Mouse (Mus musculus): ENCODE data around the gene Prps2. TPM values are rescaled to one million over a fixed set of nuclear protein-coding genes. Genes with fewer than 3 reads are reported as not detected.
"Not testable (repeated sequence)": the region's sequence is repeated elsewhere in the genome, so short reads cannot be mapped to it uniquely, and the experiment has no call there.

Gene Prps2
- 21.9 and 22.8 TPM in 2 replicates for total RNA-seq (2021)
- long read RNA-seq, experiment 1, transcript Prps2-201 (7 exons, 3,699 nt) = major isoform, 9 of 14 reads
- long read RNA-seq, experiment 1, partial matches to known transcripts = 1 of 14 reads
- long read RNA-seq, experiment 1, other reads (novel, unspliced or antisense) = 4 of 14 reads
- long read RNA-seq, experiment 2, transcript Prps2-201 (7 exons, 3,699 nt) = major isoform, 11 of 14 reads
- long read RNA-seq, experiment 2, partial matches to known transcripts = 0 of 14 reads
- long read RNA-seq, experiment 2, other reads (novel, unspliced or antisense) = 3 of 14 reads

DNA sequence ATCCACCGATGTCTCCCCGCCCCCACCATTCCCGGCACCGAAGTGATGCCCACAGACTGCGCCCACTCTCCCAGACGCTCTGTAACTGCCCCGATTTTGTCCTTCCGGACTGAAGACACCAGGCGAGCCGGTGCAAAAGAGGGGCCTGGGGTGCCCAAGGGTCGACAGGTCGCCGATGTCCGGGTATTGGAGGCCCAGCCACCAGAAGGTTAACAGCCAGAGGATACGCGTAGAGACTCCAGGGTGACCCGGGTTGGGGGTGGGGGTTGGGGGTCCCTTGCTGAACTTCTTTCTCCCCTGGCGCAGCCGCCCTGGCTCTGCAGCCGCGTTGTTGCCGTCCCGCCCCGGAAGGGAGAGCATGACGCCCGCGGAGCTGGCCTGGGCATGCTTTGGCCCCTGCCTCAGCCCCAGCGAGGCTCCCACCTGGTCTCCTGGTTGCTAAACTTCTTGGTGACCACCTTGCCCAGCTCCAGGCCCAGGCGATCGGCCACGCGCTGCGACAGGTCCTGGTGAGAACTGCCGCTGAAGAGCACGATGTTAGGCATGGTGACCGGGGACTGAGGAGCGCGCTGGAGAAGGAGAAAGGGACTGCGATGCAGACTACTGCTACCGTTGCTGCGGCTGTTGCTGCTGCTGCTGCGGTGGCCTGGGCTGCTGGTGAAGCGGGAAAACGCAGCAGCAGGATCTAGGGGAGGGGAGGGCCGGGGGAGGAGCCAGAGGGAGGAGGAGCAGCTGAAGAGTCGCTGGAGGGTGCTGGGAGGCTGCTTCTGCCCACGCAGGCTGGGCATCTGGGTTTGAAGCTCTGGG, at the start of gene Prps2:
Gene Prps2, minus strand, starts transcription at position 703 of the 807 bp plus-strand sequence.
- peak; percentile 63 for DNase-seq

DNA sequence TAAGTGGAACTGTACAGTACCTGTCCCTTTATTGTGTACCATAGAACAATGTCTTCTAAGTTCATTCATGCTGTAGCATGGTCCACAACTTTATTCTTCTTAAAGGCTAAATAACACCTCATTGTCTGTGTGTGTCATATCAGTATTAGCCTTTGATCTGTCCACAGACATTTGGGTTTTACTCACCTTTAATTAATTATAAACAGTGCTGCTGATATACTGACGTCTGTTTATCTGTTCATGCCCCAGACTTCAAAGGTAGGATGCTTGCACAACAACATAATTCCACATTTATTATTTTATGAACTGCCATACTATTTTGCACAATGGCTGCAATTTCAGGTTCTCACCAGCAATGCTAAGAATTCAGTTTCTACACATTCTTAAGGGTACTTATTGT, 35.1 kb upstream of the Prps2 start:
- no peak for DNase-seq

DNA sequence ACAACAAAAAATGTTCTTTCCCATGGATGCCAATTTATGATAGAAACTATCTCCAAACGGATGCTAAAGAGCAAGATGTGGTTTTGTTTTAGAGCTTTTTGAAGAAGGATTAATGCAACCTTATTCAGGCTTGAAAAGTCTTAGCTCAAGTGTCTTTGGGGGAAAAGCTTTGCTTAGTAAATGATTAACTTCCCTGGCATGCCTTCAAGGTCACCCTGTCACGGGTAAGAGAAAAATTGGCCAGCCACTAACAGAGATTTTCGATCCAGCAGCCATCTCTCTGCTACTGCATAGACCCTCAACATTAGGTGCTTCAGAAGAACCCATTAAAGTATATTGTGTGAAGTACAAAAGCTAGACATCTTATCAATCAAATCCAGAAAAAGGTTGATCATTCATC, 12.4 kb upstream of the Prps2 start:
- DNase-seq = peak; percentile 9

DNA sequence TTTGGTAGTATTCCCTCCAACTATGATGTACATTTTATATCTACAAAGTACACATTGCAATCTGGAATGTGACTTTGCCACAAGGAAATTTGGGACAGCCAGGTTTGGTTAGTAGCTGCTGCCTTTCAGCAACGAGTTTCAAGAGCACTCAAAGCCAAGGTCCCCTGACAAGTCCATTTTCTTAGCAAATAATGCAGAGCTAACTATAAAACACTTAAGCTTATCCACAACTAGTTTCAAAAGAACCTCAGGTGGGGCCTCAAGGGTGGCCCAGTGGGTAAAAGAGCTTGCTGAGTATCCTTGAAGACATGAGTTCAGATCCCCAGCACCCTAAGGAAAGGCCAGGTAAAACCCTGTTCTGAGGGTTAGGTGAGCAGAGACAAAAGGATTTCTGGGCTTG, 4.1 kb upstream of the Prps2 start:
- DNase-seq = no peak

DNA sequence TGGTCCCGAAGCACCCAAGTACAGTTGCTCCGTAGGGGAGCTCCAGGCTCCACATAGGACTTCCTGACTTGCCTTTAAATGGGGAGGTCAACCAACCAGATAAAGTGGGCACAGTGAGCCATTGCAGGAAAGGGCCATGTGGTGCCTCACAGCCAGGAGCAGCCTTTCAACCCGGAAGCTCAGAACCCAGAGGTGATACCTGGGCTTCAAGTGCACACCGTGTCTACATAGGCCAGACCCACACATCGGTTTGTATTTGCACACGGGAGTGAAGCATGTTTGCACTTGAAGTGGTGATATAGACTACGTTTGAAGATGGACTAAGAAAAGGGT, 271 bp upstream of the Prps2 start:
- DNase-seq = no peak

DNA sequence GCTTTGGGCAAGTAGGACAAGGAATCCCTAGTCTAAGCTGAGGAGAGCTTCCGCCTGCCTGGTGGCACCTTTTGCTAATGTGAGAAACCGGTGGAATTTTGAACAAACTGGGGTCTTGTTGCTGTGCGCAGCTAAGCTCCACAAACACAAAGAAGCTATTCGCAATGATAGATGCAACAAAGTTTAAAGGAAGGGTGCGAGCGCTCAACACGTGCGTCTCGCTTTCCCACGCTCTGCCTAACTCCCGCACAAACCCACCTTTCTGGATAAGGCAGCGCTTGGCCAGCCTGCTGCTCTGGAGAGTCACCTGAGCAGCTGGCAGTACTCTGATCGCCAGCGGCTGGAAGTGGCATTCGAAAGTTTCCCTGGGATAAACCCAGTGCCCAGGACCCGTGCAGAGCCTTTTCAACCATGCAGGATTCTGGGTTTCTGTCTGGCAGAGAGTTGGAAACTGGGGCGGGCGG, 934 bp downstream of the Prps2 start:
- DNase-seq = no peak

DNA sequence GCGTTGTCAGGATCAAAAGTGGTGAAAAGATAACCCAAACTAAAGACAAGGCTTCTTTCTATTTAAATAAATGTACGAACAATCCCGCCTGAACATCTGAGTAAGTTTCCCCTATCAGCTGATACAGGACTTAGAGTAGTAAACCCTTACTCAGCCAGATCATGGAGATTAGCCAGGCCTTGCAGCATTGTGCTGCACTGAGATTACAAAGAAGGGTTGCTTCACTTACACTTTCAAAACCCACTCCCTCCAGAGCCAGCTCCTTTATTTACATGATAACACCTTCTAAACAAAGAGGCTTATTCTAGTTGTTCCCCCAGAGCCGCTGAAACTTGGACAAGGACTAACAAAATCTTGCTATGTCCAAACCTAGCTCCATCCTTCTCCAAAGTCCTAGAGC, 2.5 kb downstream of the Prps2 start:
- DNase-seq = no peak

DNA sequence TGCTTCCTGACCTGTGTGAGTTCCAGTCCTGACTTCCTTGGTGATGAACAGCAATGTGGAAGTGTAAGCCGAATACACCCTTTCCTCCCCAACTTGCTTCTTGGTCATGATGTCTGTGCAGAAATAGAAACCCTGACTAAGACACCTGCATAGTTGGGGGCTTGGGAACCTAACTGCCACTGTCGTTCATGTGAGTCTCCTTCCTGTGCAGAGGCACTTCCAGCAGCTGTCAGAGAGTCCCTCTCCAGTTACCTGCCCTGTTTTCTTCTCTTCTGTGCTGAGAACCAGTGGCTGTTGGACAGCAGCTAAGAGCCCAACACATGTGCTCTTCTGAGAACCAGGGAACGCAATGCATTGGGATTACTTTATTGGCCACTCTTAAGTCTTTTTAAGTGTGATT, 21.3 kb downstream of the Prps2 start:
- not testable (repeated sequence) for DNase-seq

DNA sequence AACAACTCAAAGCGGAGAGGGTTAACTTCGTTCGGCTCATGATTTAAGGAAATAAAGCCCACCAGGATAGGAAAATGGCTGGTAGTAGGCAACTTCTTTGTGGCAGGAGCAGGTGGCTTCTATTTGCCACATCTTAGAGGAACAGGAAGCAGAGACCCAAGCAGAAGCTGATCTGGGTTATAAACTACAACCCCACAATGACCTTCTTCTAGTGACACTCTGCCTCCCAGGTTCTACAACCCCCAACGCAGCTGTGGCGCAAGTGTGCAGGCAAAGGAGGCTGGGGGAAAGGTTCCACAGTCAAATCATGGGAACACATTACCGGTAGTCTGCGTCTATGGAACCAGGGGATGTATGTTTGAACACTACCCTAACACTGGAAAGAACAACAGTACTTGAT, 22.8 kb downstream of the Prps2 start:
- DNase-seq = no peak

DNA sequence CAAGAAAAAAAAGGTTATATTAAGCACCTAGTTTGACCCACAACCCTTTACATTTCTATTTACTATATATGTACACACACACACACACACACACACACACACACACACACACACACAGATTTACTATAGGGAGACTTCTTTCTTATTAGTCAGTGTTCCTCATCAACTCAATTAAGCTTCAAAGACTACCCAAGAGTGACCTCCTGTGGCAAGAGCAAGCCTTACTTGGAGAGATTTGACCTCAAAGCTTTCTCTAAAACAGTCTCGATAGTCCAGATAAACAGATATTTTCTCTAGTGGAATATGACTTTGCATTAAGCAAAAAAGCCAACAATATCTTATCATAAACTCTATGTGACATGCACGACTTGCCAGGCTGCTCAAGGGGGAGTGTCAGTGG, 25.1 kb downstream of the Prps2 start:
- DNase-seq = peak; percentile 28

DNA sequence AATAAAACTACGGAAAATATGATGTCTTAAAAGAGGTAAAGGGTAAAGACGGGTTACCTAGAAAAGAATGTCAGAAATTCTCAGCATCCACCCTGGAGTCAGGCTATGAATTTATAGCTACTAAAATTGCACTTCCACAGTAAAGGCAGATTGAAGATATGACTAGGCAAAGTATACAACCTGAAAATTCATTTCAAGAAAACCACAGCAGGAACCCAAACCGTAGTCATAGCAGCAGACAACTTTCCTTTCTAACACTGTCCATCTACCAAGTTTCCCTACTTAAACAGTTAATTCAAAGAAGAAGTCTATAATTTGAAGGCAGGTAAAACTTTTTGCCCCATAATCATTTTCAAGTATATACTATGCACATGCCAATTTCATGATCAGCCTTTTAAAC, 26.6 kb downstream of the Prps2 start:
- DNase-seq = no peak

DNA sequence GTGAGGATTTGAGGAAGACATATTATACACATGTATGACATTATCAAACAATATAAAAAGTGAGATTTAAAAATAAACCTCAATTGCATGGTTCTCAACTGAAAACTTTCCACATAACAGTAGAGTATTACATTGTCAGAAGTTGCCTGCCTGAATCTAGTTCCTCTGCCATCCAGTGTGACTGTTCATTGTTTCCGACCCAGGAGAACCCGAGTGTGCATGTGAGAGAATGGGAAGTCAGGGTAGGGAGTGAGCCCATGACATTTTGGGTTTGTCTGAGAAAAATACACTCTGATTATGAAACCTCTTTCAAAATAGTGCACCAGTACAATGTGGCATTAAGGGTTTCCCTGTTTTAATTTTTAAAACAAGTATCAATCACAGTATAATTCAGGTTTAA, 28.9 kb downstream of the Prps2 start:
- DNase-seq = no peak

DNA sequence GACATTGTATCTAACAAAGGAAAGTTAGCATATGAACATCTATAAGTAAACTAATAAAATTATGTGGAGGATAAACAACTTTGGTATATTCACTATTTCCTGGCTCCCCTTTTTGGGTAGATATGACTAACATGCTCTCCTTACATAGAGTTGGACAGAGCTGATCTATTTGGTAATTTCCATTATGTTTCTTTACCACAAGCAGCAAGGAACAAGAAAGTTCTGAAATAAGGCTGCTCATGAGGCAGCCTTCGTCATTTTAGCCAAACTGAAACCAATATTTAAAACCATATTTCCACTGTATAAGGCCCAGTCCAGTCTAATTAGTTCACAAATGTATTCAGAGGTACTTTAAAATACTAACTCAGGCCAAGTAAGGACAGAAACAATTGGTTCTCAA, 36.1 kb downstream of the Prps2 start:
- no peak for DNase-seq

DNA sequence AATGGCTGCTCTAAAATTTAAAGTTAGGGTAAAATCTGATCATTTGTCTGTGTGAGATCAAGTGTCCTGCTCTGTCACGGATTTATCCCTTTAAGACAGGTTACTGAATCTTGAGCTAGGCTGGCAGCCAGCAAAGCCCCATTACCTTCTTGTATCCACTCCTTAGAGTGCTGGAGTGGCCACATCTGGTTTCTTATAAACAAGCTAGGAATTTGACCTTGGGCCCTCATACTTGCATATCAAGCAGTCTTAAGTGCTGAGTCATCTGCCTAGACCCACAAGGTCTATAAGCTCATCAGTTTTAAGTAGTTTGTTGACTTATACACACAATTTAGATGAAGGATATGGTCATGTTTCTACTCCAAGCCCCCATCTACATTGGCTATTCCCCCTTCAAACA, 38.2 kb downstream of the Prps2 start:
- DNase-seq = no peak

DNA sequence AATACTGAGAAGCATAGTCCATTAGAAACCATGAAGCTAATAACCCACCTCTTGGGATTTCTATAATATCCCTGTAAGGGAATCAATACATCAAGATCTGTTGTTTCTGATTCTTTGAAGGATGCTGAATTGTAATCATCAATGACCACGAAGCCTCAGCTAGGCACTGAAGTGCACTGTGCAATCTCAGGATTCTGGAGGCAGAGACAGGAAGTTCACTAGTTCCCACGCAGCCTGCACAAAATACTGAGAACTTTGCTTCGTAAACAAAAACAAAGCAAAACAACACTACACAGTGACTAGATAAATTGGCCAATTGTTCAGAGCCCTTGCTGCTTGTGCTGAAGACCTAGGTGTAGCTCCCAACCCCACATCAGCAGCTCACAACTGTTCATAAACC, 40.7 kb downstream of the Prps2 start:
- DNase-seq = no peak

DNA sequence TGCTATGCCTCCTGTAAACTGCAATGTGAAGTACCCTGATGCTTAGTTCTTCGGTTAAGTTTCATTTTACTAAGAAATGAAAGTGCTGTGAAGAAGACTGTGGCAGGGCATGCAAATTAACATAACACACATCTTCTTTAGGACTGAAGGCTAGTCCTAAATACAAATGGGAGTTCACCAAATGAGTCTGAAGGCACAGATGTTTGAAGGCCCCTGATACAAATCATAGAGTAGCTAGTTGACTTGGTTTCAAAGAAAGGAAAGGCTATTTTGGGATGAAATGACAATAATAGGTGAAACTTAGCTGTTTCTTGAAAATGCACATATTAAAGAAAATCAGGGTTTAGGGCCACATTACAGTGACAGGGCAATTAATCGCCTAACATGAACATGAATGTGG, 42.4 kb downstream of the Prps2 start:
- no peak for DNase-seq

DNA sequence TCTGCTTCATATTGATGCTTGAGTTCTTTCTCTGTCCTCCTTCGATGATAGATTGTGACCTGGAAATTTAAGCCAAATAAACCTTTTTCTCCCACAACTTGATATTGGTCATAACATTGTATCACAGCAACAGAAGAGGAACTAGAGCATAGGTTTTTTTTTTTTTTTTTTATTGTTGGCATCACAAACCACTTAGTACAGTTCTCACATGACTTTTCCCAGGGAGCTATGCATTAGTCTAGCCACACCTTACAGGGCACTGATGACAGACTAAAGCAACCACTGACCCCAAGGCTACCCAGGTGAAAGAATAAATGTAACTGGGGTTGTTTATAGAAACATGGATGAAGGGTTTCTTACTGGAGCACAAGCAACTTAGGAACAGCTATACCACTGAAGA, 44.6 kb downstream of the Prps2 start:
- DNase-seq = no peak

DNA sequence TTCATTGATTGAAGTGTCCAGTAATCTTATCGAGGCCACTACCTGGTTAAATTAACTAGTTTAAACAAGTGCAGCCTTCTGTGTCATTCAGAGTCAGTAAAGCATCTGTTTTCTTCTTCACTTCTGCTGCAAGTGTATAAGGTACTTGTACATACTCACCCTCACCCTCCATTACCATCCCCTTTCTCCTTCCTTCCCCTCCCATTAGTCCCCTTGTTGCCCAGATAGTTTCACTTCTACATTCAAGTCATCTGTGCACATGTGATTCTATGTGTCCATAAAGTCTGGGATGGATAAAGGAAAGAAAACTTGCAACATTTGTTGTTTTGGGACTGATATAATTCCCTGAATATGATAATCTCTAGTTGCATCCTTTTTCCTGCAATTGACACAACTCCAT, 48.0 kb downstream of the Prps2 start:
- no peak for DNase-seq

DNA sequence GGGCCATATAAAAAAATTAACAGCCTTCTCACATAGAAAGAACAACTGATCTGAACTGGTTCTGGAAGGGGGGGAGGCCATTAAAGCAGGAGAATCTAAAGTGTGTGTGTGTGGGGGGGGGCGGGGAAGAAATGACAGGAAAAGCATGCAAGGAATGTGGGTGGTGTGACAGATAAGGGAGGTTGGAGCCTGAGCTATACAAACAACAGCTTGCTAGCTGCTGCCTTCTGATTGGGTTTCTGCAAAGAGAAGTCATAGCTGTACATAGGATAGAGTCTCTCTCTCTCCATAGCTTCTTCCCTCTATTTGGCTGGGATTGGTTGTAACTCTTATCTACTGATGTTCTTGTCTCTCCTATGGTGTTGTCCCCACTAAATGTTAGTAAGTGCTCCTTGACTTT, 49.9 kb downstream of the Prps2 start:
- DNase-seq = no peak

DNA sequence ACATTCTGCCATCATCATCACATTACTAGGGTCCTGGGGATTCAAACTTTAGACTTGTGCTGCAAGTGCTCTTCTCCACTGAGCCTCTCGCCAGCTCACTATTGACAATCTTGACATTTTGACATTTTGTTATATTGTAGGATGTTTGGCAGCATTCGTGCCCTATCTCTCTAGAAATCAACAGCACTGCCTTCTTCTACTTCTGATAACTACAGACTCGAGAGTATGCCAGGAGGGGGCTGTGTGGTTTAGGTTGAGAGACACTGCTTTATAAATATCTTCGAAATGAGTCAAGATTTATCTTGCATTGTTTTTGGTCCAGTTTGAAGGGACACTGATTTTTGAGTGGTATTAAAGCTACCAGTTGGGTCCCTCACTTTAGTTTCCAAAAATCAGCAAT, 51.6 kb downstream of the Prps2 start:
- no peak for DNase-seq

DNA sequence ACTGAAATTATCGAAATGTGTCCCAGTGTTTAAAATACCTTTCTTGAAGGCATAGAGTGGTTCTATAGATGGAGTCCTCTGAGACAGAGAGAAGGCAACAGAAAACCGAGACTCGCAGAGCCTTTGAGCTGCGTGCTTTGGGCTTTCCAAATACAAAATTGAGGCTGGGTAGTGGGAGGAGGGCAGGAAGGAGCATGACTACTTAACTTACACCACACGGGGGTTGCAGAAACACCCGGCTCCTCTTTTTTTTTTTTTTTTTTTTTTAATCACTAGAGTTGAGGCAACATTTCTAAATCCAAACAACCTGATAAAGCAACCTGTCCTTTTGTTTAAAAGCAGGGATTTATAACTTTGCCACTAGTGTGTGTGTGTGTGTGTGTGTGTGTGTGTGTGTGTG, 52.1 kb downstream of the Prps2 start, which contains the start of gene Tlr7:
Gene Tlr7, minus strand, starts transcription at position 160 of the 400 bp plus-strand sequence.
- DNase-seq = no peak

DNA sequence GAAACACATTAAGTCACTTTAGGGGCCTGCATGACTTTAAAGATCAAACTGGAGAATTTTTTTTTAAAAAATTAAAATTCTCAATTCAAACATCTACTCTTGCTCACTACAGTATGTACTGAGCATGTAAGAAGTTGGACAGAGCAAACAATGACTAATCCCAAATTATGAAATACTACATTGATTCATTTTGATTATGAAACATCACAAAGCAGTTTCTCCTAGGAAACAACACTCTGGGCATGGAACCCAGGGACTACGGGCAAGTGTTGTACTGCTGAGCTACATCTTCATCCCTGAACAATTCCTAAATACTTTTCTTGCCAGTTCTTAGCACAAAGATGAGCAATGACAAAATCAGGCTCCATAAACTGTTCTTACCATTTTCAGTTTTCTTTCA, 52.9 kb downstream of the Prps2 start:
- DNase-seq = no peak

DNA sequence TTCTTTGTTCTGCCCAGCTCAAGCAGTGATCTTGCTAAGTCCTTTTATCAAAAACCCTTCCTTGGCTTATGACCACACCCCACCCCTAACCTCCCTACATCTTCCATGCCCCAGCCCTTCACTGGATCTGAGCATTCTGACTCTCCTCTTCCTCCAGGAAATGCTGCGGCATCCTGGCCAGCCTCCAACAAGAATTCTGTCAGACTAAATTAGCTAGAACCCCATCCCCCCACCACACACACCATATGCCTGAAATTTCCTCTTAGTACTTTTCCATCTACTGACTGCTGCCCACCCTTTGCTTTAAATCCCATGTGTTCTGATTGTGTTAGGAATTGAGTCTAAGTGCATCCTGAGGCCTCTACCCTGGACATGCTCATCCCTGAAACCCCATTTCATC, 53.5 kb downstream of the Prps2 start:
- peak; percentile 6 for DNase-seq

DNA sequence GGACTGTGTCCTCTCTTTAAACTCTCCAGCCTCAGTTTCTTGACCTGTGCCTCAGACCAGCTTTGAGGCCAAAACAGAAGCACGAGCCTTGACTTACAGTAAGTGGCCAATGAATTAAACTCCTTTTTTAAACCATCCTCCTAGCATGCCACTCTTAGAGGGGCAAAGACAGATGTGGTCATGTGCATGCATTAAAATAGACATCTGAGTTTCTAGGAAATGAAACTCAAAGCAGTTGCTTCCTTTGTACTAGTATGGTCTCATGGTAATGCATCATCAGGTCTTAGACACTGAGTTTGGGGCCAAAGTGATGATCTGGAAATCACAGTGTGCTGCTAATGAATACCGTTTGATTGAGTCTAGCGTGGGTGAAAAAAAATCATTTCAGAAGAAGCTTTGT, 54.0 kb downstream of the Prps2 start:
- no peak for DNase-seq
